Mouse (Mus musculus) midbrain, embryonic 12.5 days (tissue): ENCODE measurements at regions not wholly inside any gene's neighbourhood (a gene's known extent, or its start where the extent isn't known, plus 50 kb on each side); places are given as distances from the start of the nearest gene placed in this dataset.

Source experiments
- ATAC-seq: fragments of 200-750 bp; cut with Nextera tagmentation; 2 replicates; pipeline ENCODE4 v1.8.0; 2017; ENCODE audit warnings: low read depth, moderate TSS enrichment, moderate library complexity; ENCODE audit not compliant: low FRiP score
- H3K27ac ChIP-seq: fragments of 300-500 bp; sonication (generic); replicated peaks from 2 replicates; pipeline ENCODE4 v1.5.1; 2016; ENCODE audit warnings: mild to moderate bottlenecking
- H3K27me3 ChIP-seq: fragments of 300-500 bp; sonication (generic); 2 replicates; pipeline ENCODE4 v1.6.1; 2016; ENCODE audit warnings: mild to moderate bottlenecking
- H3K36me3 ChIP-seq: fragments of 300-500 bp; sonication (generic); 2 replicates; pipeline ENCODE4 v1.6.1; 2016
- H3K4me1 ChIP-seq: fragments of 300-500 bp; sonication (generic); 2 replicates; pipeline ENCODE4 v1.6.1; 2016
- H3K4me2 ChIP-seq: fragments of 300-500 bp; sonication (generic); replicated peaks from 2 replicates; pipeline ENCODE4 v1.6.1; 2016; ENCODE audit warnings: mild to moderate bottlenecking, moderate library complexity
- H3K4me3 ChIP-seq: fragments of 300-500 bp; sonication (generic); 2 replicates; pipeline ENCODE4 v1.5.1; 2016; ENCODE audit warnings: mild to moderate bottlenecking
- H3K9ac ChIP-seq: fragments of 300-500 bp; sonication (generic); replicated peaks from 2 replicates; pipeline ENCODE4 v1.6.1; 2016; ENCODE audit warnings: mild to moderate bottlenecking, moderate library complexity
- H3K9me3 ChIP-seq: fragments of 300-500 bp; sonication (generic); 2 replicates; pipeline ENCODE4 v1.6.1; 2016; ENCODE audit warnings: mild to moderate bottlenecking
- WGBS: fragments of 180-500 bp; shearing (Covaris S2); methylation state at CpG from one replicate; pipeline ENCODE4 v1.1.7; 2016; 5-methylcytosine and 5-hydroxymethylcytosine counted together

GRCm38 (mm10) chr2:117912722-117913121 is 199.0 kb upstream of the Thbs1 start:
- no peak overlapping the region for H3K27ac ChIP-seq
- H3K4me2 ChIP-seq: no peak overlapping the region
- no peak for ATAC-seq
- no peak overlapping the region for H3K4me3 ChIP-seq
- no peaks in the 10 kb centered on the region for H3K36me3 ChIP-seq
- no peak overlapping the region for H3K9ac ChIP-seq
- no peaks in the 10 kb centered on the region for H3K27me3 ChIP-seq
- no peaks in the 10 kb centered on the region for H3K9me3 ChIP-seq
- no peaks in the 10 kb centered on the region for H3K4me1 ChIP-seq
- 78% methylated on average over 2 of the region's 2 CpGs for WGBS

- no peak for ATAC-seq
- no peak overlapping the region for H3K9ac ChIP-seq
- H3K27me3 ChIP-seq: no peaks in the 10 kb centered on the region
- no peak overlapping the region for H3K27ac ChIP-seq
- no peak overlapping the region for H3K4me3 ChIP-seq
- H3K4me2 ChIP-seq: no peak overlapping the region
- WGBS: 87% methylated on average over 4 of the region's 4 CpGs
- no peaks in the 10 kb centered on the region for H3K4me1 ChIP-seq
- no peaks in the 10 kb centered on the region for H3K9me3 ChIP-seq
- H3K36me3 ChIP-seq: no peaks in the 10 kb centered on the region
These were observed 197.8 kb upstream of the Thbs1 start for GRCm38 (mm10) chr2:117913846-117914245.

- no peak overlapping the region for H3K4me3 ChIP-seq
- no peaks in the 10 kb centered on the region for H3K4me1 ChIP-seq
- no peak for ATAC-seq
- 83% methylated on average over 2 of the region's 2 CpGs for WGBS
- H3K27me3 ChIP-seq: no peaks in the 10 kb centered on the region
- no peak overlapping the region for H3K27ac ChIP-seq
- H3K9me3 ChIP-seq: no peaks in the 10 kb centered on the region
- no peak overlapping the region for H3K4me2 ChIP-seq
- no peaks in the 10 kb centered on the region for H3K36me3 ChIP-seq
- no peak overlapping the region for H3K9ac ChIP-seq
These were observed 195.9 kb upstream of the Thbs1 start for GRCm38 (mm10) chr2:117915821-117916220.

- H3K4me2 ChIP-seq: no peak overlapping the region
- H3K27me3 ChIP-seq: no peaks in the 10 kb centered on the region
- no peaks in the 10 kb centered on the region for H3K9me3 ChIP-seq
- no peaks in the 10 kb centered on the region for H3K4me1 ChIP-seq
- H3K27ac ChIP-seq: no peak overlapping the region
- ATAC-seq: no peak
- no peak overlapping the region for H3K9ac ChIP-seq
- 87% methylated on average over 3 of the region's 3 CpGs for WGBS
- H3K4me3 ChIP-seq: no peak overlapping the region
- H3K36me3 ChIP-seq: no peaks in the 10 kb centered on the region
These were observed 194.5 kb upstream of the Thbs1 start for GRCm38 (mm10) chr2:117917181-117917580.

- WGBS: 19% methylated on average over 5 of the region's 5 CpGs
- Histone ChIP-seq H3K9me3 (no peaks in the 10 kb centered on the region), H3K4me2 (no peak overlapping the region), H3K36me3 (no peaks in the 10 kb centered on the region), H3K27me3 (no peaks in the 10 kb centered on the region), H3K4me1 (peaks cover 4% of the 10 kb centered on the region; the same call in 1 of the 2 replicates), H3K4me3 (no peak overlapping the region), H3K27ac (no peak overlapping the region), H3K9ac (no peak overlapping the region)
- ATAC-seq: no peak; the same call in 1 of the 2 replicates
These were observed 186.8 kb upstream of the Thbs1 start for GRCm38 (mm10) chr2:117924877-117925276.

- H3K9me3 ChIP-seq: no peaks in the 10 kb centered on the region
- no peak for ATAC-seq
- no peaks in the 10 kb centered on the region for H3K27me3 ChIP-seq
- no peaks in the 10 kb centered on the region for H3K36me3 ChIP-seq
- no peak overlapping the region for H3K9ac ChIP-seq
- no peak overlapping the region for H3K27ac ChIP-seq
- H3K4me3 ChIP-seq: no peak overlapping the region
- 94% methylated on average over 5 of the region's 5 CpGs for WGBS
- H3K4me2 ChIP-seq: no peak overlapping the region
- H3K4me1 ChIP-seq: peaks cover 4% of the 10 kb centered on the region; the same call in 1 of the 2 replicates
These were observed 186.3 kb upstream of the Thbs1 start for GRCm38 (mm10) chr2:117925412-117925811.

- Histone ChIP-seq H3K27ac (no peak overlapping the region), H3K36me3 (no peaks in the 10 kb centered on the region), H3K27me3 (no peaks in the 10 kb centered on the region), H3K4me1 (peaks cover 4% of the 10 kb centered on the region; the same call in 1 of the 2 replicates), H3K9me3 (no peaks in the 10 kb centered on the region), H3K9ac (no peak overlapping the region), H3K4me3 (no peak overlapping the region), H3K4me2 (no peak overlapping the region)
- 0 out of 2 replicates have a peak, but pooled peaks have one; percentile 30 for ATAC-seq
- WGBS: 62% methylated on average over 6 of the region's 6 CpGs
These were observed 183.6 kb upstream of the Thbs1 start for GRCm38 (mm10) chr2:117928062-117928461.

- no peak overlapping the region for H3K27ac ChIP-seq
- no peaks in the 10 kb centered on the region for H3K9me3 ChIP-seq
- peaks cover 4% of the 10 kb centered on the region; the same call in 1 of the 2 replicates for H3K4me1 ChIP-seq
- no peak for ATAC-seq
- no peaks in the 10 kb centered on the region for H3K36me3 ChIP-seq
- 84% methylated on average over 1 of the region's 1 CpGs for WGBS
- no peak overlapping the region for H3K4me2 ChIP-seq
- H3K9ac ChIP-seq: no peak overlapping the region
- no peak overlapping the region for H3K4me3 ChIP-seq
- no peaks in the 10 kb centered on the region for H3K27me3 ChIP-seq
These were observed 182.1 kb upstream of the Thbs1 start for GRCm38 (mm10) chr2:117929586-117929985.

- WGBS: 90% methylated on average over 3 of the region's 3 CpGs
- Histone ChIP-seq H3K36me3 (no peaks in the 10 kb centered on the region), H3K9ac (no peak overlapping the region), H3K4me1 (no peaks in the 10 kb centered on the region), H3K27ac (no peak overlapping the region), H3K4me2 (no peak overlapping the region), H3K9me3 (no peaks in the 10 kb centered on the region), H3K4me3 (no peak overlapping the region), H3K27me3 (no peaks in the 10 kb centered on the region)
- no peak for ATAC-seq
These were observed 180.7 kb upstream of the Thbs1 start for GRCm38 (mm10) chr2:117930895-117931537.

GRCm38 (mm10) chr2:117936590-117936989 is 175.1 kb upstream of the Thbs1 start:
- Histone ChIP-seq H3K4me2 (no peak overlapping the region), H3K27me3 (no peaks in the 10 kb centered on the region), H3K4me3 (no peak overlapping the region), H3K36me3 (no peaks in the 10 kb centered on the region), H3K27ac (no peak overlapping the region), H3K9me3 (no peaks in the 10 kb centered on the region), H3K4me1 (peaks cover 8% of the 10 kb centered on the region), H3K9ac (no peak overlapping the region)
- 84% methylated on average over 6 of the region's 6 CpGs for WGBS
- ATAC-seq: no peak

- H3K4me3 ChIP-seq: no peak overlapping the region
- 0 out of 2 replicates have a peak overlapping the region, but pooled peaks have one; percentile 0 for H3K27ac ChIP-seq
- H3K9ac ChIP-seq: no peak overlapping the region
- no peaks in the 10 kb centered on the region for H3K36me3 ChIP-seq
- H3K27me3 ChIP-seq: no peaks in the 10 kb centered on the region
- H3K9me3 ChIP-seq: no peaks in the 10 kb centered on the region
- 0 out of 2 replicates have a peak overlapping the region, but pooled peaks have one; percentile 6 for H3K4me2 ChIP-seq
- WGBS: 18% methylated on average over 12 of the region's 12 CpGs
- peaks cover 8% of the 10 kb centered on the region for H3K4me1 ChIP-seq
- ATAC-seq: peak; percentile 78
These were observed 173.2 kb upstream of the Thbs1 start for GRCm38 (mm10) chr2:117938283-117939049.

GRCm38 (mm10) chr2:117941517-117942096 is 170.1 kb upstream of the Thbs1 start:
- H3K27ac ChIP-seq: no peak overlapping the region
- H3K9me3 ChIP-seq: no peaks in the 10 kb centered on the region
- 63% methylated on average over 6 of the region's 6 CpGs for WGBS
- H3K4me1 ChIP-seq: peaks cover 8% of the 10 kb centered on the region
- no peaks in the 10 kb centered on the region for H3K27me3 ChIP-seq
- H3K4me2 ChIP-seq: no peak overlapping the region
- no peak for ATAC-seq
- no peak overlapping the region for H3K4me3 ChIP-seq
- H3K36me3 ChIP-seq: no peaks in the 10 kb centered on the region
- no peak overlapping the region for H3K9ac ChIP-seq
